Mouse (Mus musculus): ENCODE data around the gene Scpep1. TPM values are rescaled to one million over a fixed set of nuclear protein-coding genes. Genes with fewer than 3 reads are reported as not detected.
A peak's percentile ranks its signal among the peaks of the same experiment; 100 is the strongest.

The Scpep1 gene
- total RNA-seq, 1 experiment = 140 TPM

- no peak overlapping the region for H3K4me3 ChIP-seq (ENCODE audit: insufficient read depth in 1 of 2, low read depth in 1 of 2, low read length in 2 of 2, poor library complexity in 1 of 2, severe bottlenecking in 1 of 2)
- TF ChIP-seq ZNF384 (IDR thresholded peaks at IDR 0.05; ENCODE audit: low read depth, low read length) (no peak), HCFC1 (IDR thresholded peaks at IDR 0.05; ENCODE audit: borderline replicate concordance, insufficient read depth, low read length) (no peak), CHD2 (IDR thresholded peaks at IDR 0.05; ENCODE audit: low read depth, low read length) (no peak), ZC3H11A (IDR thresholded peaks at IDR 0.05; ENCODE audit: borderline replicate concordance, low read depth, low read length) (no peak)
- no peaks in the 10 kb centered on the region for H3K9me3 ChIP-seq (ENCODE audit: control insufficient read depth, insufficient read depth, low read depth, low read length)
- H3K36me3 ChIP-seq (ENCODE audit: control insufficient read depth, insufficient read depth, low read length, poor library complexity, severe bottlenecking) = no peaks in the 10 kb centered on the region
- DNase-seq (ENCODE audit: low read depth, low spot score) = no peak
- in situ Hi-C loops (cut with MboI; ENCODE audit: low sequenced_read_pairs in 2 of 2, unreplicated experiment in 2 of 2) = no loop called here
- peaks cover 4 to 5% of the 10 kb centered on the region in 2 experiments for H3K4me1 ChIP-seq (ENCODE audit: control insufficient read depth in 2 of 2, insufficient read depth in 2 of 2, low read length in 2 of 2, poor library complexity in 1 of 2)
- no peak overlapping the region for H3K9ac ChIP-seq (ENCODE audit: insufficient read depth, low read depth, low read length, poor library complexity, severe bottlenecking)
- H3K27ac ChIP-seq (ENCODE audit: insufficient read depth, low read depth, low read length, poor library complexity, severe bottlenecking) = no peak overlapping the region
Measured at GRCm38 (mm10) chr11:88884376-88885065, 70.7 kb downstream of the Scpep1 start.

GRCm38 (mm10) chr11:88878011-88878410 is 77.3 kb downstream of the Scpep1 start:
- no peaks in the 10 kb centered on the region for H3K36me3 ChIP-seq (ENCODE audit: control insufficient read depth, insufficient read depth, low read length, poor library complexity, severe bottlenecking)
- TF ChIP-seq HCFC1 (IDR thresholded peaks at IDR 0.05; ENCODE audit: borderline replicate concordance, insufficient read depth, low read length) (no peak), CHD2 (IDR thresholded peaks at IDR 0.05; ENCODE audit: low read depth, low read length) (no peak), ZC3H11A (IDR thresholded peaks at IDR 0.05; ENCODE audit: borderline replicate concordance, low read depth, low read length) (no peak), ZNF384 (IDR thresholded peaks at IDR 0.05; ENCODE audit: low read depth, low read length) (no peak), MAFK (IDR thresholded peaks at IDR 0.05; ENCODE audit: insufficient read depth, low read depth, low read length) (no peak)
- H3K27ac ChIP-seq (ENCODE audit: insufficient read depth, low read depth, low read length, poor library complexity, severe bottlenecking) = no peak overlapping the region
- H3K4me3 ChIP-seq (ENCODE audit: insufficient read depth in 1 of 2, low read depth in 1 of 2, low read length in 2 of 2, poor library complexity in 1 of 2, severe bottlenecking in 1 of 2) = no peak overlapping the region
- in situ Hi-C loops (cut with MboI; ENCODE audit: low sequenced_read_pairs in 2 of 2, unreplicated experiment in 2 of 2) = no loop called here
- DNase-seq (ENCODE audit: low read depth, low spot score) = peak; percentile 28
- no peaks in the 10 kb centered on the region for H3K9me3 ChIP-seq (ENCODE audit: control insufficient read depth, insufficient read depth, low read depth, low read length)
- H3K9ac ChIP-seq (ENCODE audit: insufficient read depth, low read depth, low read length, poor library complexity, severe bottlenecking) = no peak overlapping the region
- peaks cover 0 to 12% of the 10 kb centered on the region in 2 experiments; a peak in 1 of 4 replicates for H3K4me1 ChIP-seq (ENCODE audit: control insufficient read depth in 2 of 2, insufficient read depth in 2 of 2, low read length in 2 of 2, poor library complexity in 1 of 2)

Other genes starting within 250 kb of the Scpep1 start
- gene Msi2, start 237.0 kb downstream of the Scpep1 start, total RNA-seq (2012; rRNA removed) = 66.4 and 94.8 TPM in 2 replicates
- gene Akap1, start 90.9 kb downstream of the Scpep1 start, total RNA-seq (2012; rRNA removed) = 184 and 262 TPM in 2 replicates
- gene Elobl, start 11.5 kb upstream of the Scpep1 start, total RNA-seq (2012; rRNA removed) = 0.95 and 1.6 TPM in 2 replicates
- gene Coil, start 14.8 kb upstream of the Scpep1 start, total RNA-seq (2012; rRNA removed) = 28.8 and 37.8 TPM in 2 replicates
- gene Trim25, start 43.9 kb upstream of the Scpep1 start, total RNA-seq (2012; rRNA removed) = 37.8 TPM in 2 replicates
- gene Dgke, start 111.4 kb upstream of the Scpep1 start, total RNA-seq (2012; rRNA removed) = 24.2 and 30.4 TPM in 2 replicates
- 3.6 and 5.9 TPM in 2 replicates for gene Gm525, start 118.4 kb upstream of the Scpep1 start, total RNA-seq (2012; rRNA removed)

Data from ES-E14 (cell line).